Mouse (Mus musculus): ENCODE results near the gene Grrp1. TPM values are rescaled to one million over a fixed set of nuclear protein-coding genes. Genes with fewer than 3 reads are reported as not detected.
A peak's percentile ranks its signal among the peaks of the same experiment; 100 is the strongest.

The Grrp1 gene
- polyA plus RNA-seq, 1 experiment from 2014 or later: 6.0 TPM

- H3K9me3 ChIP-seq: no peaks in the 10 kb centered on the region
- H3K4me3 ChIP-seq: no peak overlapping the region
- ATAC-seq (ENCODE audit: low FRiP score, low read depth): no peak
- no peaks in the 10 kb centered on the region for H3K4me1 ChIP-seq
- H3K27ac ChIP-seq (replicated peaks): no peak overlapping the region
- no peaks in the 10 kb centered on the region for H3K27me3 ChIP-seq
- 71% methylated on average over 9 of the region's 9 CpGs for WGBS
- H3K4me2 ChIP-seq (replicated peaks): no peak overlapping the region
- H3K9ac ChIP-seq (replicated peaks): no peak overlapping the region
- no peaks in the 10 kb centered on the region for H3K36me3 ChIP-seq
These were observed 12.1 kb upstream of the Grrp1 start for GRCm38 (mm10) chr4:134265860-134266585.

GRCm38 (mm10) chr4:134263191-134263590 is 9.3 kb upstream of the Grrp1 start:
- Histone ChIP-seq H3K4me3 (no peak overlapping the region), H3K9me3 (no peaks in the 10 kb centered on the region), H3K4me2 (replicated peaks) (no peak overlapping the region), H3K4me1 (no peaks in the 10 kb centered on the region), H3K9ac (replicated peaks) (no peak overlapping the region), H3K27ac (replicated peaks) (no peak overlapping the region), H3K36me3 (no peaks in the 10 kb centered on the region), H3K27me3 (no peaks in the 10 kb centered on the region)
- no peak for ATAC-seq (ENCODE audit: low FRiP score, low read depth)
- 39% methylated on average over 6 of the region's 6 CpGs for WGBS

GRCm38 (mm10) chr4:134258354-134258753 is 4.4 kb upstream of the Grrp1 start:
- H3K4me1 ChIP-seq: peaks cover 37% of the 10 kb centered on the region
- no peak for ATAC-seq (ENCODE audit: low FRiP score, low read depth)
- no peaks in the 10 kb centered on the region for H3K9me3 ChIP-seq
- peaks cover 36% of the 10 kb centered on the region for H3K27me3 ChIP-seq
- 59% methylated on average over 11 of the region's 11 CpGs for WGBS
- no peak overlapping the region for H3K27ac ChIP-seq (replicated peaks)
- H3K4me3 ChIP-seq: no peak overlapping the region
- H3K9ac ChIP-seq (replicated peaks): no peak overlapping the region
- no peaks in the 10 kb centered on the region for H3K36me3 ChIP-seq
- H3K4me2 ChIP-seq (replicated peaks): no peak overlapping the region

GRCm38 (mm10) chr4:134257198-134258009 is 3.5 kb upstream of the Grrp1 start:
- H3K36me3 ChIP-seq: no peaks in the 10 kb centered on the region
- peaks cover 45% of the 10 kb centered on the region for H3K27me3 ChIP-seq
- no peak overlapping the region for H3K9ac ChIP-seq (replicated peaks)
- no peak overlapping the region for H3K4me2 ChIP-seq (replicated peaks)
- H3K4me3 ChIP-seq: no peak overlapping the region
- no peak overlapping the region for H3K27ac ChIP-seq (replicated peaks)
- no peaks in the 10 kb centered on the region for H3K9me3 ChIP-seq
- WGBS: 6% methylated on average over 11 of the region's 11 CpGs
- H3K4me1 ChIP-seq: peaks cover 47% of the 10 kb centered on the region
- no peak for ATAC-seq (ENCODE audit: low FRiP score, low read depth)

GRCm38 (mm10) chr4:134256407-134257197 is 2.7 kb upstream of the Grrp1 start:
- ATAC-seq (ENCODE audit: low FRiP score, low read depth): no peak
- H3K9ac ChIP-seq (replicated peaks): 0 out of 2 replicates have a peak overlapping the region, but pooled peaks have one; percentile 11
- peak overlapping the region; percentile 23 for H3K4me2 ChIP-seq (replicated peaks)
- peaks cover 55% of the 10 kb centered on the region for H3K4me1 ChIP-seq
- H3K9me3 ChIP-seq: no peaks in the 10 kb centered on the region
- H3K36me3 ChIP-seq: no peaks in the 10 kb centered on the region
- 4% methylated on average over 19 of the region's 19 CpGs for WGBS
- peaks cover 53% of the 10 kb centered on the region for H3K27me3 ChIP-seq
- no peak overlapping the region for H3K27ac ChIP-seq (replicated peaks)
- no peak overlapping the region for H3K4me3 ChIP-seq

- Histone ChIP-seq H3K27ac (replicated peaks) (no peak overlapping the region), H3K36me3 (no peaks in the 10 kb centered on the region), H3K4me3 (no peak overlapping the region), H3K4me2 (replicated peaks) (no peak overlapping the region), H3K27me3 (peaks cover 61% of the 10 kb centered on the region), H3K9ac (replicated peaks) (no peak overlapping the region), H3K9me3 (no peaks in the 10 kb centered on the region), H3K4me1 (peaks cover 62% of the 10 kb centered on the region)
- WGBS: 16% methylated on average over 4 of the region's 4 CpGs
- ATAC-seq (ENCODE audit: low FRiP score, low read depth): no peak
These were observed 1.9 kb upstream of the Grrp1 start for GRCm38 (mm10) chr4:134255854-134256253.

- Histone ChIP-seq H3K9ac (replicated peaks) (no peak overlapping the region), H3K4me3 (no peak overlapping the region), H3K36me3 (no peaks in the 10 kb centered on the region), H3K27ac (replicated peaks) (no peak overlapping the region), H3K27me3 (peaks cover 71% of the 10 kb centered on the region), H3K4me1 (peaks cover 73% of the 10 kb centered on the region), H3K9me3 (no peaks in the 10 kb centered on the region), H3K4me2 (replicated peaks) (no peak overlapping the region)
- WGBS: 2% methylated on average over 3 of the region's 3 CpGs
- no peak for ATAC-seq (ENCODE audit: low FRiP score, low read depth)
These were observed 929 bp upstream of the Grrp1 start for GRCm38 (mm10) chr4:134254835-134255234.

- H3K4me3 ChIP-seq: peak overlapping the region; percentile 20
- no peaks in the 10 kb centered on the region for H3K9me3 ChIP-seq
- H3K4me2 ChIP-seq (replicated peaks): peak overlapping the region; percentile 37
- WGBS: 4% methylated on average over 15 of the region's 15 CpGs
- peaks cover 88% of the 10 kb centered on the region for H3K27me3 ChIP-seq
- no peak for ATAC-seq (ENCODE audit: low FRiP score, low read depth)
- no peaks in the 10 kb centered on the region for H3K36me3 ChIP-seq
- H3K27ac ChIP-seq (replicated peaks): no peak overlapping the region; the same call in 1 of the 2 replicates
- H3K4me1 ChIP-seq: peaks cover 79% of the 10 kb centered on the region
- no peak overlapping the region for H3K9ac ChIP-seq (replicated peaks)
These were observed 790 bp downstream of the Grrp1 start for GRCm38 (mm10) chr4:134252911-134253721.

GRCm38 (mm10) chr4:134252131-134252910 is 1.6 kb downstream of the Grrp1 start:
- Histone ChIP-seq H3K9ac (replicated peaks) (peak overlapping the region; percentile 57; the same call in 1 of the 2 replicates), H3K4me2 (replicated peaks) (peak overlapping the region; percentile 86), H3K27ac (replicated peaks) (no peak overlapping the region), H3K4me3 (peak overlapping the region; percentile 51), H3K4me1 (peaks cover 73% of the 10 kb centered on the region), H3K9me3 (no peaks in the 10 kb centered on the region), H3K27me3 (peaks cover 96% of the 10 kb centered on the region), H3K36me3 (no peaks in the 10 kb centered on the region)
- 4% methylated on average over 22 of the region's 22 CpGs for WGBS
- no peak for ATAC-seq (ENCODE audit: low FRiP score, low read depth)

GRCm38 (mm10) chr4:134251241-134252130 is 2.4 kb downstream of the Grrp1 start:
- Histone ChIP-seq H3K4me1 (peaks cover 68% of the 10 kb centered on the region), H3K9me3 (no peaks in the 10 kb centered on the region), H3K27me3 (peaks cover 100% of the 10 kb centered on the region), H3K27ac (replicated peaks) (no peak overlapping the region), H3K9ac (replicated peaks) (peak overlapping the region; percentile 57), H3K4me3 (peak overlapping the region; percentile 51), H3K4me2 (replicated peaks) (peak overlapping the region; percentile 86), H3K36me3 (no peaks in the 10 kb centered on the region)
- 2% methylated on average over 74 of the region's 91 CpGs for WGBS
- ATAC-seq (ENCODE audit: low FRiP score, low read depth): peak; percentile 31; the same call in 1 of the 2 replicates
